11 mouse cellular contexts compared by ENCODE assay signal in the genomic region with DNA sequence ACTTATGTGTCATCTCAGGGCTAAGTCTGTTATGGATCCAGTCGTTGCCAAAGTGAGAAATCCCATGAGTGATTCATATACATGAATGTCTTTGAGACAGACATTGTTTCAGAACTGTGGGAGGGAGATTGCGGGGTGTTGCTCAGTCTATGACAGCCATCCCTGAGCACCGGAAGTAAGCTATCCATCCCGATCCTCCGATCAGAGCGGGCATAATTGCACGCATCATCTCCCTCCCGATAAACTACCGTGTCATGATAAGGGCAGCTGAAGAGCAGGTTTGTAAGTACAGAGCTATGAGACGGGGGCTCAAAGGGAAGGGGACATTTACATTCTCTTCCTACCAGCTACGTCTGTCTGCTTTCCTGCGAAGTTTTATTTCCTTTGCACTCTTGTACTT.
A peak's percentile ranks its signal among the peaks of the same experiment; 100 is the strongest.
DNase-seq lines count a peak whose midpoint lies in the region; ATAC-seq and TF ChIP-seq lines count a peak whose summit lies in the region.
"Had no signal": no experiment of that assay in that cellular context is flagged by ENCODE, and none has a peak within 500 bp of the region (broad histone marks: within the 10 kb centered on the region; RNA-seq: fewer than 3 reads in every experiment).

No protein-coding gene starts in this region.

- H3K27ac ChIP-seq in hindbrain, embryonic 15.5 days (replicated peaks) = no peak overlapping the region
- no peak overlapping the region for H3K27ac ChIP-seq in hindbrain, embryonic 12.5 days
- no peak overlapping the region for H3K27ac ChIP-seq in lung, embryonic 15.5 days
- no peak overlapping the region for H3K27ac ChIP-seq in cortical plate, adult 2 months (ENCODE audit: insufficient read depth, low read length)
- H3K27ac ChIP-seq in forebrain, postnatal 0 days (ENCODE audit: low read depth, low read length) = no peak overlapping the region
- H3K27ac ChIP-seq: liver, embryonic 14.5 days; macrophage had no signal

- H3K4me3 ChIP-seq in hindbrain, embryonic 15.5 days = peak overlapping the region; percentile 12; the same call in 1 of the 2 replicates
- H3K4me3 ChIP-seq in hindbrain, embryonic 12.5 days = no peak overlapping the region
- H3K4me3 ChIP-seq in lung, embryonic 15.5 days = no peak overlapping the region
- peak overlapping the region; percentile 48 for H3K4me3 ChIP-seq in cortical plate, adult 2 months (ENCODE audit: insufficient read depth, low read length)
- H3K4me3 ChIP-seq in forebrain, postnatal 0 days (ENCODE audit: low read depth, low read length) = peak overlapping the region; percentile 26

- 71% methylated on average over 12 of the region's 12 CpGs for WGBS in hindbrain, embryonic 15.5 days
- WGBS in hindbrain, embryonic 12.5 days = 85% methylated on average over 12 of the region's 12 CpGs
- WGBS in lung, embryonic 15.5 days = 69% methylated on average over 12 of the region's 12 CpGs
- 52% methylated on average over 12 of the region's 12 CpGs for WGBS in forebrain, postnatal 0 days

- no peak for TF ChIP-seq CTCF in cortical plate, adult 2 months (IDR thresholded peaks at IDR 0.05; ENCODE audit: extremely low read depth, insufficient read depth, low read length)
- no peak for TF ChIP-seq CTCF in forebrain, postnatal 0 days (IDR thresholded peaks at IDR 0.05; ENCODE audit: low read depth)

- H3K27me3 ChIP-seq in hindbrain, embryonic 15.5 days = no peaks in the 10 kb centered on the region
- no peaks in the 10 kb centered on the region for H3K27me3 ChIP-seq in hindbrain, embryonic 12.5 days
- H3K27me3 ChIP-seq in lung, embryonic 15.5 days = no peaks in the 10 kb centered on the region
- no peaks in the 10 kb centered on the region for H3K27me3 ChIP-seq in forebrain, postnatal 0 days (ENCODE audit: insufficient read depth, low read length)

- no peak for ATAC-seq in hindbrain, embryonic 15.5 days (ENCODE audit: low FRiP score, low read depth)
- ATAC-seq in hindbrain, embryonic 12.5 days (ENCODE audit: low FRiP score) = no peak
- no peak for ATAC-seq in lung, embryonic 15.5 days (ENCODE audit: borderline replicate concordance, extremely low read depth, low FRiP score, low TSS enrichment)
- peak; percentile 38; the same call in 1 of the 2 replicates for ATAC-seq in forebrain, postnatal 0 days

- no peaks in the 10 kb centered on the region for H3K4me1 ChIP-seq in hindbrain, embryonic 15.5 days (replicated peaks)
- H3K4me1 ChIP-seq in hindbrain, embryonic 12.5 days = no peaks in the 10 kb centered on the region
- H3K4me1 ChIP-seq in lung, embryonic 15.5 days = no peaks in the 10 kb centered on the region
- no peaks in the 10 kb centered on the region for H3K4me1 ChIP-seq in cortical plate, adult 2 months (ENCODE audit: control insufficient read depth, insufficient read depth, low read length)
- no peaks in the 10 kb centered on the region for H3K4me1 ChIP-seq in forebrain, postnatal 0 days (ENCODE audit: insufficient read depth)

- no peaks in the 10 kb centered on the region for H3K9me3 ChIP-seq in hindbrain, embryonic 15.5 days
- H3K9me3 ChIP-seq in hindbrain, embryonic 12.5 days (replicated peaks) = no peaks in the 10 kb centered on the region
- no peaks in the 10 kb centered on the region for H3K9me3 ChIP-seq in lung, embryonic 15.5 days
- no peaks in the 10 kb centered on the region for H3K9me3 ChIP-seq in forebrain, postnatal 0 days (ENCODE audit: low read length)

- H3K36me3 ChIP-seq in hindbrain, embryonic 15.5 days = no peaks in the 10 kb centered on the region
- H3K36me3 ChIP-seq in hindbrain, embryonic 12.5 days = no peaks in the 10 kb centered on the region
- no peaks in the 10 kb centered on the region for H3K36me3 ChIP-seq in lung, embryonic 15.5 days
- H3K36me3 ChIP-seq in forebrain, postnatal 0 days (ENCODE audit: insufficient read depth) = no peaks in the 10 kb centered on the region

- H3K9ac ChIP-seq in hindbrain, embryonic 15.5 days = no peak overlapping the region
- no peak overlapping the region for H3K9ac ChIP-seq in hindbrain, embryonic 12.5 days
- H3K9ac ChIP-seq in lung, embryonic 15.5 days = no peak overlapping the region
- H3K9ac ChIP-seq in forebrain, postnatal 0 days = peak overlapping the region; percentile 15; the same call in 1 of the 2 replicates
- H3K9ac ChIP-seq: liver, embryonic 14.5 days had no signal

- peak overlapping the region; percentile 42 for H3K4me2 ChIP-seq in hindbrain, embryonic 15.5 days
- H3K4me2 ChIP-seq in hindbrain, embryonic 12.5 days (replicated peaks) = no peak overlapping the region
- H3K4me2 ChIP-seq in lung, embryonic 15.5 days = peak overlapping the region; percentile 11; the same call in 1 of the 2 replicates
- H3K4me2 ChIP-seq in forebrain, postnatal 0 days (ENCODE audit: low read depth) = peak overlapping the region; percentile 41

- no peak for TF ChIP-seq POLR2A in cortical plate, adult 2 months (IDR thresholded peaks at IDR 0.05; ENCODE audit: extremely low read depth, insufficient read depth, low read length)

- DNase-seq in lung, postnatal 14 days = no peak
- DNase-seq in forebrain, postnatal 0 days = peak; percentile 41
- no peak for DNase-seq in urinary bladder, adult 18-20 months (ENCODE audit: low spot score in 2 of 2)
- no peak for DNase-seq in urinary bladder, postnatal 14 days (ENCODE audit: low spot score)
- DNase-seq: gastrocnemius, postnatal 10 days had no signal

Comparison
In these comparisons a context has a peak if more than half of its experiments do, and no peak if none do; other contexts are left out.
1. H3K4me3 ChIP-seq: peak in hindbrain, embryonic 15.5 days (single experiment), cortical plate, adult 2 months (single experiment) and forebrain, postnatal 0 days (single experiment); none in hindbrain, embryonic 12.5 days (single experiment) and lung, embryonic 15.5 days (single experiment).